ENCODE assay signal across 9 mouse cellular contexts in genomic region chr13:102774786-102775201, GRCm38 (mm10).
DNase-seq lines count a peak whose midpoint lies in the region; ATAC-seq and TF ChIP-seq lines count a peak whose summit lies in the region.
"Had no signal": no experiment of that assay in that cellular context is flagged by ENCODE, and none has a peak within 500 bp of the region (broad histone marks: within the 10 kb centered on the region; RNA-seq: fewer than 3 reads in every experiment).

No protein-coding gene starts in this region.

- ATAC-seq in lung, embryonic 14.5 days (ENCODE audit: insufficient read depth): no peak
- peak; percentile 66; the same call in 1 of the 2 replicates for ATAC-seq in neural tube, embryonic 12.5 days (ENCODE audit: low FRiP score, low read depth)
- no peak for ATAC-seq in megakaryocyte progenitor cell, adult 5-6 weeks (replicated peaks; ENCODE audit: poor library complexity)
- no peak for ATAC-seq in intestine, embryonic 16.5 days

- H3K4me3 ChIP-seq in lung, embryonic 14.5 days (ENCODE audit: low read depth, low read length): no peak overlapping the region
- no peak overlapping the region for H3K4me3 ChIP-seq in hindbrain, embryonic 10.5 days
- H3K4me3 ChIP-seq in neural tube, embryonic 12.5 days: no peak overlapping the region
- no peak overlapping the region for H3K4me3 ChIP-seq in intestine, embryonic 16.5 days (ENCODE audit: low read length)
- H3K4me3 ChIP-seq: liver, embryonic 15.5 days had no signal

- no peaks in the 10 kb centered on the region for H3K9me3 ChIP-seq in lung, embryonic 14.5 days (ENCODE audit: low read depth, low read length)
- no peaks in the 10 kb centered on the region for H3K9me3 ChIP-seq in hindbrain, embryonic 10.5 days
- no peaks in the 10 kb centered on the region for H3K9me3 ChIP-seq in neural tube, embryonic 12.5 days
- no peaks in the 10 kb centered on the region for H3K9me3 ChIP-seq in intestine, embryonic 16.5 days (ENCODE audit: control insufficient read depth, low read length)
- H3K9me3 ChIP-seq: liver, embryonic 15.5 days had no signal

- WGBS in lung, embryonic 14.5 days: 70% methylated on average over 7 of the region's 7 CpGs
- WGBS in hindbrain, embryonic 10.5 days: 62% methylated on average over 7 of the region's 7 CpGs
- 35% methylated on average over 7 of the region's 7 CpGs for WGBS in neural tube, embryonic 12.5 days
- WGBS in intestine, embryonic 16.5 days: 62% methylated on average over 7 of the region's 7 CpGs

- no peak overlapping the region for H3K27ac ChIP-seq in lung, embryonic 14.5 days (ENCODE audit: low read depth)
- no peak overlapping the region for H3K27ac ChIP-seq in hindbrain, embryonic 10.5 days
- no peak overlapping the region for H3K27ac ChIP-seq in neural tube, embryonic 12.5 days
- no peak overlapping the region for H3K27ac ChIP-seq in intestine, embryonic 16.5 days (ENCODE audit: low read length)
- H3K27ac ChIP-seq: liver, embryonic 15.5 days had no signal

- peaks cover 39% of the 10 kb centered on the region for H3K36me3 ChIP-seq in lung, embryonic 14.5 days (ENCODE audit: insufficient read depth)
- H3K36me3 ChIP-seq in hindbrain, embryonic 10.5 days: peaks cover 53% of the 10 kb centered on the region
- H3K36me3 ChIP-seq in neural tube, embryonic 12.5 days: no peaks in the 10 kb centered on the region
- peaks cover 4% of the 10 kb centered on the region; the same call in 1 of the 2 replicates for H3K36me3 ChIP-seq in intestine, embryonic 16.5 days (ENCODE audit: control insufficient read depth, insufficient read depth, low read length)

- no peaks in the 10 kb centered on the region for H3K27me3 ChIP-seq in lung, embryonic 14.5 days (ENCODE audit: insufficient read depth, low read length)
- no peaks in the 10 kb centered on the region for H3K27me3 ChIP-seq in hindbrain, embryonic 10.5 days (ENCODE audit: insufficient read depth, poor library complexity, severe bottlenecking)
- no peaks in the 10 kb centered on the region for H3K27me3 ChIP-seq in neural tube, embryonic 12.5 days (replicated peaks)
- no peaks in the 10 kb centered on the region for H3K27me3 ChIP-seq in intestine, embryonic 16.5 days (replicated peaks; ENCODE audit: control insufficient read depth, insufficient read depth, low read length)
- H3K27me3 ChIP-seq: liver, embryonic 15.5 days had no signal

- TF ChIP-seq CTCF in lung, embryonic 14.5 days (IDR thresholded peaks at IDR 0.05; ENCODE audit: low read depth): no peak

- H3K4me2 ChIP-seq in lung, embryonic 14.5 days: no peak overlapping the region
- H3K4me2 ChIP-seq in neural tube, embryonic 12.5 days (replicated peaks): no peak overlapping the region
- no peak overlapping the region for H3K4me2 ChIP-seq in intestine, embryonic 16.5 days (ENCODE audit: low read depth, low read length)
- H3K4me2 ChIP-seq: liver, embryonic 15.5 days had no signal

- DNase-seq in lung, embryonic 14.5 days: peak; percentile 29
- DNase-seq in lung, postnatal 25 days (ENCODE audit: low spot score): no peak
- peak; percentile 34 for DNase-seq in embryo, embryonic 10 days (ENCODE audit: low spot score)
- peak; percentile 23 for DNase-seq in hindbrain, embryonic 10.5 days (ENCODE audit: low spot score)
- DNase-seq: cerebellum, adult 18-20 months had no signal

- H3K4me1 ChIP-seq in lung, embryonic 14.5 days (ENCODE audit: insufficient read depth): no peaks in the 10 kb centered on the region
- peaks cover 3% of the 10 kb centered on the region; the same call in 1 of the 2 replicates for H3K4me1 ChIP-seq in hindbrain, embryonic 10.5 days (replicated peaks)
- peaks cover 5% of the 10 kb centered on the region; the same call in 1 of the 2 replicates for H3K4me1 ChIP-seq in neural tube, embryonic 12.5 days
- H3K4me1 ChIP-seq in intestine, embryonic 16.5 days (ENCODE audit: control insufficient read depth, insufficient read depth, low read length): no peaks in the 10 kb centered on the region

- no peak overlapping the region for H3K9ac ChIP-seq in lung, embryonic 14.5 days
- H3K9ac ChIP-seq in neural tube, embryonic 12.5 days: no peak overlapping the region
- no peak overlapping the region for H3K9ac ChIP-seq in intestine, embryonic 16.5 days (ENCODE audit: low read depth, low read length)
- H3K9ac ChIP-seq: liver, embryonic 15.5 days had no signal
